Mouse (Mus musculus) liver, postnatal 0 days (tissue): Measurements from ENCODE around the gene Prps1. TPM values are rescaled to one million over a fixed set of nuclear protein-coding genes. Genes with fewer than 3 reads are reported as not detected.

Experiments
- ATAC-seq: fragments of 200-750 bp; cut with Nextera tagmentation; 2 replicates; pipeline ENCODE4 v1.8.0; 2017; ENCODE audit warnings: mild to moderate bottlenecking, moderate library complexity
- DNase-seq: peaks from one replicate; pipeline ENCODE4 v3.0.0-alpha.2; 2016
- H3K27ac ChIP-seq: fragments of 300-500 bp; sonication (generic); 2 replicates; pipeline ENCODE4 v1.5.1; 2014; ENCODE audit warnings: antibody characterized with exemption, moderate library complexity, mild to moderate bottlenecking, low read depth
- H3K27me3 ChIP-seq: fragments of 300-500 bp; sonication (generic); 2 replicates; pipeline ENCODE4 v1.6.1; 2014; ENCODE audit warnings: low read length, control low read depth, mixed read lengths; ENCODE audit not compliant: insufficient read depth
- H3K36me3 ChIP-seq: fragments of 300-500 bp; sonication (generic); replicated peaks from 2 replicates; pipeline ENCODE4 v1.6.1; 2014; ENCODE audit warnings: mild to moderate bottlenecking, control low read depth, low read length, moderate library complexity, mixed read lengths; ENCODE audit not compliant: insufficient read depth
- H3K4me1 ChIP-seq: fragments of 300-500 bp; sonication (generic); 2 replicates; pipeline ENCODE4 v1.6.1; 2014; ENCODE audit warnings: antibody characterized with exemption, mild to moderate bottlenecking, control low read depth; ENCODE audit not compliant: insufficient read depth
- H3K4me2 ChIP-seq: fragments of 300-500 bp; sonication (generic); 2 replicates; pipeline ENCODE4 v1.6.1; 2014; ENCODE audit warnings: low read depth, mild to moderate bottlenecking, low read length, moderate library complexity, mixed read lengths
- H3K4me3 ChIP-seq: fragments of 300-500 bp; sonication (generic); 2 replicates; pipeline ENCODE4 v1.5.1; 2014; ENCODE audit warnings: low read depth, low read length
- H3K9ac ChIP-seq: fragments of 300-500 bp; sonication (generic); replicated peaks from 2 replicates; pipeline ENCODE4 v1.6.1; 2014; ENCODE audit warnings: mild to moderate bottlenecking, moderate library complexity
- H3K9me3 ChIP-seq: fragments of 300-500 bp; sonication (generic); 2 replicates; pipeline ENCODE4 v1.6.1; 2016; ENCODE audit warnings: mild to moderate bottlenecking, control low read depth, low read length, mixed read lengths
- CTCF ChIP-seq: sonication (generic); IDR thresholded peaks from 2 replicates; pipeline ENCODE4 v1.5.1; 2016; ENCODE audit warnings: antibody characterized with exemption, low read depth
- EP300 ChIP-seq: IDR thresholded peaks from 2 replicates; pipeline ENCODE4 v1.6.1; 2016; ENCODE audit warnings: antibody characterized with exemption, low read depth, mild to moderate bottlenecking
- WGBS: fragments of 180-500 bp; shearing (Covaris S2); extraction: QIAGEN DNeasy Blood & Tissue Kit; methylation state at CpG from one replicate; pipeline ENCODE4 v1.1.7; 2014; ENCODE audit not compliant: insufficient replicate concordance; 5-methylcytosine and 5-hydroxymethylcytosine counted together
- polyA plus RNA-seq: library from polyadenylated mRNA; unstranded; fragments of >200 nt; fragmentation: Nextera tagmentation; extraction: Ambion mirVana; gene quantifications from 2 replicates; pipeline ENCODE4 v1.2.1, GENCODE M21; 2015

The Prps1 gene
- polyA plus RNA-seq, 1 experiment from 2014 or later = 20.2 TPM

GRCm38 (mm10) chrX:140430506-140430905, 25.9 kb upstream of the Prps1 start:
- Histone ChIP-seq H3K27me3 (no peaks in the 10 kb centered on the region), H3K4me1 (no peaks in the 10 kb centered on the region), H3K36me3 (no peaks in the 10 kb centered on the region), H3K9ac (no peak overlapping the region), H3K4me3 (no peak overlapping the region), H3K4me2 (no peak overlapping the region), H3K9me3 (no peaks in the 10 kb centered on the region), H3K27ac (no peak overlapping the region)
- DNase-seq = no peak
- TF ChIP-seq EP300 = no peak
- TF ChIP-seq CTCF = no peak
- WGBS = 76% methylated on average over 12 of the region's 12 CpGs
- no peak for ATAC-seq

GRCm38 (mm10) chrX:140431981-140432380, 24.4 kb upstream of the Prps1 start:
- Histone ChIP-seq H3K36me3 (no peaks in the 10 kb centered on the region), H3K4me3 (no peak overlapping the region), H3K4me1 (no peaks in the 10 kb centered on the region), H3K4me2 (no peak overlapping the region), H3K9me3 (no peaks in the 10 kb centered on the region), H3K9ac (no peak overlapping the region), H3K27me3 (no peaks in the 10 kb centered on the region), H3K27ac (no peak overlapping the region)
- TF ChIP-seq CTCF (no peak), EP300 (no peak)
- ATAC-seq (no peak), DNase-seq (no peak)
- whole genome bisulfite sequencing = 80% methylated on average over 15 of the region's 15 CpGs

- DNase-seq (no peak), ATAC-seq (no peak)
- TF ChIP-seq CTCF = no peak
- no peak for TF ChIP-seq EP300
- Histone ChIP-seq H3K9ac (no peak overlapping the region), H3K36me3 (no peaks in the 10 kb centered on the region), H3K4me1 (no peaks in the 10 kb centered on the region), H3K4me2 (no peak overlapping the region), H3K27ac (no peak overlapping the region), H3K9me3 (no peaks in the 10 kb centered on the region), H3K27me3 (peaks cover under 1% of the 10 kb centered on the region; the same call in 1 of the 2 replicates), H3K4me3 (no peak overlapping the region)
- 88% methylated on average over 11 of the region's 11 CpGs for WGBS
These were observed 23.6 kb upstream of the Prps1 start for GRCm38 (mm10) chrX:140432786-140433185.

- ATAC-seq (no peak), DNase-seq (no peak)
- no peaks in the 10 kb centered on the region for H3K36me3 ChIP-seq
- no peak overlapping the region for H3K27ac ChIP-seq
- H3K9me3 ChIP-seq = no peaks in the 10 kb centered on the region
- peaks cover 3% of the 10 kb centered on the region; the same call in 1 of the 2 replicates for H3K27me3 ChIP-seq
- no peaks in the 10 kb centered on the region for H3K4me1 ChIP-seq
- no peak overlapping the region for H3K4me2 ChIP-seq
- TF ChIP-seq EP300 = no peak
- no peak for TF ChIP-seq CTCF
- no peak overlapping the region for H3K4me3 ChIP-seq
- no peak overlapping the region for H3K9ac ChIP-seq
These were observed 18.5 kb upstream of the Prps1 start for GRCm38 (mm10) chrX:140437906-140438305.

GRCm38 (mm10) chrX:140445551-140445950, 10.9 kb upstream of the Prps1 start:
- no peaks in the 10 kb centered on the region for H3K9me3 ChIP-seq
- TF ChIP-seq CTCF (no peak), EP300 (no peak)

GRCm38 (mm10) chrX:140450071-140450470, 6.3 kb upstream of the Prps1 start:
- Histone ChIP-seq H3K4me2 (no peak overlapping the region), H3K27ac (no peak overlapping the region), H3K27me3 (no peaks in the 10 kb centered on the region; the same call in 1 of the 2 replicates), H3K4me3 (no peak overlapping the region), H3K9ac (no peak overlapping the region), H3K9me3 (no peaks in the 10 kb centered on the region), H3K4me1 (no peaks in the 10 kb centered on the region), H3K36me3 (no peaks in the 10 kb centered on the region)
- TF ChIP-seq EP300 (no peak), CTCF (no peak)
- WGBS = 61% methylated on average over 3 of the region's 3 CpGs
- no peak for DNase-seq
- ATAC-seq = no peak

More at GRCm38 (mm10) chrX:140445551-140445950, 10.9 kb upstream of the Prps1 start:
- Histone ChIP-seq H3K4me2 (no peak overlapping the region), H3K4me3 (no peak overlapping the region), H3K4me1 (no peaks in the 10 kb centered on the region), H3K27ac (no peak overlapping the region), H3K27me3 (no peaks in the 10 kb centered on the region), H3K36me3 (no peaks in the 10 kb centered on the region), H3K9ac (no peak overlapping the region)
- ATAC-seq (no peak), DNase-seq (no peak)
- 61% methylated on average over 13 of the region's 13 CpGs for WGBS
